ENCODE assay signal across 14 mouse cellular contexts in genomic region chr13:69640541-69640940, GRCm38 (mm10).
"Had no signal": no experiment of that assay in that cellular context is flagged by ENCODE, and none has a peak within 500 bp of the region (broad histone marks: within the 10 kb centered on the region; RNA-seq: fewer than 3 reads in every experiment).

No protein-coding gene starts in this region.

- H3K9me3 ChIP-seq: limb, embryonic 12.5 days; limb, embryonic 15.5 days; liver, embryonic 13.5 days had no signal

- DNase-seq: kidney, adult 2 months; kidney, postnatal 25 days; left cerebral cortex, postnatal 4 days; liver, embryonic 13.5 days; lung, adult 2 months; lung, postnatal 14 days; lung, postnatal 4 days; midbrain, embryonic 14.5 days; thymus, postnatal 25 days had no signal

- H3K4me3 ChIP-seq: layer of hippocampus, adult 2 months; limb, embryonic 12.5 days; limb, embryonic 15.5 days; liver, embryonic 13.5 days had no signal

- H3K27ac ChIP-seq: kidney, postnatal 0 days; layer of hippocampus, adult 2 months; limb, embryonic 12.5 days; limb, embryonic 15.5 days; liver, embryonic 13.5 days had no signal

- H3K4me1 ChIP-seq: limb, embryonic 12.5 days; limb, embryonic 15.5 days; liver, embryonic 13.5 days had no signal

- H3K9ac ChIP-seq: limb, embryonic 12.5 days; limb, embryonic 15.5 days; liver, embryonic 13.5 days had no signal

- H3K27me3 ChIP-seq: limb, embryonic 12.5 days; limb, embryonic 15.5 days; liver, embryonic 13.5 days had no signal

- H3K4me2 ChIP-seq: limb, embryonic 12.5 days; limb, embryonic 15.5 days; liver, embryonic 13.5 days; midbrain, embryonic 11.5 days had no signal
